Mouse (Mus musculus) liver, adult (tissue): ENCODE data around the gene Wdr48.

Experiments used
- GATA4 ChIP-seq: IDR thresholded peaks from 2 replicates; pipeline ENCODE4 v1.6.1; 2014; ENCODE audit warnings: mild to moderate bottlenecking, low read length; ENCODE audit not compliant: insufficient replicate concordance

The Wdr48 gene

GRCm38 (mm10) chr9:119945173-119945900 lies 50.7 kb downstream of the Wdr48 start:
- no peak for TF ChIP-seq GATA4

GRCm38 (mm10) chr9:119948804-119949203 lies 54.1 kb downstream of the Wdr48 start:
- TF ChIP-seq GATA4: no peak

- no peak for TF ChIP-seq GATA4
Measured at GRCm38 (mm10) chr9:119950434-119950833, 55.8 kb downstream of the Wdr48 start.

DNA sequence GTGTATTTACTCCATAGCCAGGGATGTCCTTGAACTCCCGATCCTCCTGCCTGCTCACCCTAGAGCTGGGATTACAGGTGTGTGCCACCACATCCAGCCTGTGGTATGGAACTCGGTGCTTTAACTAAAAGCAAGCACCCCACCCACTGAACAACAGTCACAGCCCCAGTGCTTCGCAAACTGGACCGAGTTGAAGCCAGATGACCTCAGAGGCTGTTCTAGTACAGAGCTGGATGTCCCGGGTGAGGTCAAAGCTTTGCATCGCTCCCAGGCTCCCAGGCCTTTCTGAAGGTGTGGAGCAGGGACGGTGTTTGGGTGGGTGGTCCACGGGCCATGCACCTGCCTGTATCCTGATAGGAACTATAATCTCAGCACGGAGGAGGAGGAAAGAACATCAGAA lies 56.7 kb downstream of the Wdr48 start:
- TF ChIP-seq GATA4: no peak

GRCm38 (mm10) chr9:119958835-119959234 lies 64.2 kb downstream of the Wdr48 start:
- TF ChIP-seq GATA4: no peak

DNA sequence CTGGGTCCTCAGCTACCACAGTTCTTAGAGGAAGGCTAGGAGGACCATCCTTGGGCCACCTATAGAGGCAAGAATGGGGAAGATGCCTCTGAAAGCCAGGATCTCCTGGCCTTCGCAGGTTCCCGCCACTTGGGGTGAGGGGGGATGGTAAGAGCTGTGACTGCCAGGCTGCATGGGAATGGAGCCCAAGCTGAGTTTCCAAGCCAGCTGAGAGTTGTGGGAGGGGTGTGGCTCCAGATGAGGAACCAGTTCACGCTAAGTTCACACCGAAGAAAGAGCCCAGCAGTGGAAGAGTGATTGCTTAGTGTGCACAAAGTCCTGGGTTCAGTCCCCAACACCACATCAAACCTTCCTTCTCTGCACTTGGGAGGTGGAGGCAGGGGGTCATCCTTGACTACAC lies 67.5 kb downstream of the Wdr48 start:
- TF ChIP-seq GATA4: no peak

DNA sequence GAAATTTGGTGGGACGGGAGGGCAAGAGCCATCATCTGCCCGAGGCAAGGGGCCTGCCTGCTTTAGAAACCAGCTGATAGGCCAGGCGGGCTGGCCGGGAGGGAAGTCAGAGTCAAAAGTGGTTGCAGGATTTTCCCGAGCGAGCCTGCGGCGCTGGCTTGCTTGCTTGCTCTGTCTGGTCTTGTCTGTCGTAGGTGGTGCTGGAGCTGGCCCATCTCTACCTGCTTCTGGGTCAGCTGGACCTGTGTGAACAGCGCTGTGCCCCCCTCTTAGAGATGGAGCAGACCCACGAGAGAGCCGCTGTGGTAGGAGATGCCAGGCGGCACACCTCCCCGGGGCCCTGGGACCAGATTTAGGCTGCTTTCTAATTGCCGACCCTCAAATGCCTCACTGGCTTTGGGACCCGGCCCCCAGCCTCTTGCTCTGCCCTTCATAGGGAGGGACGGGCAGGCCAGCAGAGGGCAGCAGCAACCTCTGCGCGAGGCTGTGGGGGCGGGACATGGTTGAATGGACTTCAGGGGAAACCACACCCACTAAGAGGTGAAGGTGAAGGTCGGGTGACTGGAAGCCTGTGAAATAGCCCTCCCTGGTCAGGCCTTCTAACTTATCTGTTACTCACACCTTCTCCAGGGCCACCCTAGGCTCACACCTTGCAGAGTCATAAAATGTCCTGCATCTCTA lies 68.4 kb downstream of the Wdr48 start:
- TF ChIP-seq GATA4: peak; percentile 55; the same call in 1 of the 2 replicates

GRCm38 (mm10) chr9:119964206-119964605 lies 69.5 kb downstream of the Wdr48 start:
- peak; percentile 94; the same call in 1 of the 2 replicates for TF ChIP-seq GATA4

DNA sequence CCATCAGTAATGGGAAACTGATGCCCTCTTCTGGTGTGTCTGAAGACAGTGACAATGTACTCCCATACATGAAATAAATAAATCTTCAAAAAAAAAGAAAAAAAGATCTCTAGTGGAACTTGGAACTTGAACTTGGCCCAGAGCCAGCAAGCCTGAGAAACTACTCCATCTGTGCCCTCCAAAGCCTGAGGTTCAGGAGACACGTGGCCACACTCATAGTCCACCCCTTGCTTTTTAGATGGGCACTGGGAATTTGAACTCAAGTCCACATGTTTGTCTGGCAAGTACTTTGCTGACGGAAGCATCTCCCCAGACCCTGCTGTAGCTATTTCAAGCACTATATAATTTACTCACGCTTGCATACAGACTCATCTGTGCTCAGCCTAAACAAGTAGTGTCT lies 70.5 kb downstream of the Wdr48 start:
- no peak for TF ChIP-seq GATA4

- TF ChIP-seq GATA4: no peak
Measured at GRCm38 (mm10) chr9:119966221-119966910, 71.7 kb downstream of the Wdr48 start.

- no peak for TF ChIP-seq GATA4
Measured at GRCm38 (mm10) chr9:119969811-119970210, 75.1 kb downstream of the Wdr48 start.

GRCm38 (mm10) chr9:119970221-119970620 lies 75.5 kb downstream of the Wdr48 start:
- no peak for TF ChIP-seq GATA4

- no peak for TF ChIP-seq GATA4
Measured at GRCm38 (mm10) chr9:119970763-119971656, 76.3 kb downstream of the Wdr48 start.

DNA sequence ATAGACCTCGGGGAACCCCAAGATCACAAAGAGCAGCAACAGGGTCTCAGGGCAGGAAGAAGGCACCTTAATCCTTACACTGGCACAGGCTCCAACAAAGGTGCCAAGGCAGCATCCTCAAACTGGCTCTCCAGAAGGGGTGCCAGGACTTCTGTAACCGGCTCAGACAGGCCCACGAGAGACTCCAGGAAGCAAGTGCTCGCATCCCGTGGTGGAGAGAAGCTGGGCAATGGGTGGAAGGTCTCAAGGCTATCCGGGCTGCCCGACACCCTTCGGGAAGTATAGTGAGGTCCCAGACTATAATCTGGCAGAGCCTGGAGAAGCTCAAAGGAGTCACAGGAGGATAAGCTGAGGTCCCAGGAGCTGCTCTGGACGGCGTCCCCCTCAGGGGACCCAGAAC lies 77.5 kb downstream of the Wdr48 start:
- no peak for TF ChIP-seq GATA4

- TF ChIP-seq GATA4: no peak
Measured at GRCm38 (mm10) chr9:119972582-119972981, 77.9 kb downstream of the Wdr48 start.

DNA sequence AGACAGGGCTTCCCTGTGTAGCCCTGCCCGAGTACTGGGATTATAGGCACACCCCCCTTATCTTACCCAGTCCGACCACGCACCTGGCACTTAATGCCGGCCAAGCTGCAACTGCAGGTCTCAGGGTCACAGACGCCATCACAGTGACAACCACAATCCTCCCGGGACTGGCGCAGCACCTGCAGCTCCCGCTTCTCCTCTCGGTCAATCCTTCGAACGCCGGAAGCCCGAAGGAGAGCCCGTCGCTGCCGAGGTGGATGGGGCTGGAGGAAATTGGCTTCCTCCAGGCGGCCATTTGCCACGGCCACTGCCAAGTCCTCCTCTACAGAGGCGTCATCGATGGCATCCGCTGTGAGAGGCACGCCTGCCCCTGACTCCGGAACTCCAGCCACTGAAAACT lies 78.6 kb downstream of the Wdr48 start:
- no peak for TF ChIP-seq GATA4
